Mouse (Mus musculus) heart, embryonic 16.5 days (tissue): ENCODE results near the gene Msmb. TPM values are rescaled to one million over a fixed set of nuclear protein-coding genes. Genes with fewer than 3 reads are reported as not detected.
A peak's percentile ranks its signal among the peaks of the same experiment; 100 is the strongest.

Experiments used
- ATAC-seq: fragments of 200-750 bp; cut with Nextera tagmentation; replicated peaks from 2 replicates; pipeline ENCODE4 v1.8.0; 2017; ENCODE audit warnings: moderate number of reproducible peaks; ENCODE audit not compliant: insufficient read depth, low FRiP score; ENCODE audit errors: extremely low read depth
- H3K27ac ChIP-seq: fragments of 300-500 bp; sonication (generic); 2 replicates; pipeline ENCODE4 v1.5.1; 2014; ENCODE audit warnings: mild to moderate bottlenecking, low read length, control low read depth, moderate library complexity
- H3K27me3 ChIP-seq: fragments of 300-500 bp; sonication (generic); 2 replicates; pipeline ENCODE4 v1.6.1; 2014; ENCODE audit warnings: low read length, mixed read lengths; ENCODE audit not compliant: control insufficient read depth, insufficient read depth
- H3K36me3 ChIP-seq: fragments of 300-500 bp; sonication (generic); 2 replicates; pipeline ENCODE4 v1.6.1; 2014; ENCODE audit not compliant: control insufficient read depth, insufficient read depth
- H3K4me1 ChIP-seq: fragments of 300-500 bp; sonication (generic); 2 replicates; pipeline ENCODE4 v1.6.1; 2014; ENCODE audit warnings: low read length, mixed read lengths; ENCODE audit not compliant: control insufficient read depth, insufficient read depth
- H3K4me2 ChIP-seq: fragments of 300-500 bp; sonication (generic); 2 replicates; pipeline ENCODE4 v1.6.1; 2014; ENCODE audit warnings: low read depth, mild to moderate bottlenecking, control low read depth, low read length
- H3K4me3 ChIP-seq: fragments of 300-500 bp; sonication (generic); 2 replicates; pipeline ENCODE4 v1.5.1; 2014; ENCODE audit warnings: mild to moderate bottlenecking, control low read depth, low read length
- H3K9ac ChIP-seq: fragments of 300-500 bp; sonication (generic); 2 replicates; pipeline ENCODE4 v1.6.1; 2014; ENCODE audit warnings: low read length, control low read depth
- H3K9me3 ChIP-seq: fragments of 300-500 bp; sonication (generic); replicated peaks from 2 replicates; pipeline ENCODE4 v1.6.1; 2016; ENCODE audit warnings: low read length; ENCODE audit not compliant: control insufficient read depth
- WGBS: fragments of 180-500 bp; shearing (Covaris S2); extraction: QIAGEN DNeasy Blood & Tissue Kit; methylation state at CpG from one replicate; pipeline ENCODE4 v1.1.7; 2014; 5-methylcytosine and 5-hydroxymethylcytosine counted together
- polyA plus RNA-seq: library from polyadenylated mRNA; unstranded; fragments of >200 nt; fragmentation: Nextera tagmentation; extraction: Ambion mirVana; gene quantifications from 2 replicates; pipeline ENCODE4 v1.2.1, GENCODE M21; 2015

The Msmb gene
- polyA plus RNA-seq = not detected in 2 replicates

DNA sequence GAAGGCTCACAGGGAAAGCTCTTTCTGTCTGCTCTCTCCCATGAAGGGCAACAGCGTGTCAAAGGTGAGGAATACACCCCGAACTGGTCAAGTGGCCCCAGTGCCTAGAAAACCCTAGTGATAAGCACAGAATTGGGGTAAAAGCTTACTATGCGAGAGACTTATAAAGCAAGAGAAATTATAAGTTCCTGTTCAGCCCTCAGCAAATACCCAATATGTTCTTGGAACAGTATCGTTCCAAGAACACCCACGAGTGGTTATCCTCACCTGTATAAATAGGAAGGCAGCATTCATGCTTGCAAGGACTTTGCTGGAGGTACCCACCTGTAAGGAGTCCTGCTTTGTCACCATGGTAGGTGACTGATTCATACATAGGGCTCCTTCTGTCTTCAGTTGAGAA, at the start of gene Msmb:
Gene Msmb (plus strand): TSS at position 301 of the 400 bp plus-strand sequence.
- no peaks in the 10 kb centered on the region for H3K4me1 ChIP-seq
- no peak within 1 kb of the TSS for H3K4me2 ChIP-seq
- H3K9ac ChIP-seq = no peak within 1 kb of the TSS
- no peak for ATAC-seq
- H3K36me3 ChIP-seq = no peaks in the 10 kb centered on the region
- WGBS = 85% methylated on average over 5 of the region's 5 CpGs
- H3K27ac ChIP-seq = no peak within 1 kb of the TSS
- H3K4me3 ChIP-seq = no peak within 1 kb of the TSS
- H3K27me3 ChIP-seq = no peaks in the 10 kb centered on the region
- H3K9me3 ChIP-seq = no peaks in the 10 kb centered on the region

DNA sequence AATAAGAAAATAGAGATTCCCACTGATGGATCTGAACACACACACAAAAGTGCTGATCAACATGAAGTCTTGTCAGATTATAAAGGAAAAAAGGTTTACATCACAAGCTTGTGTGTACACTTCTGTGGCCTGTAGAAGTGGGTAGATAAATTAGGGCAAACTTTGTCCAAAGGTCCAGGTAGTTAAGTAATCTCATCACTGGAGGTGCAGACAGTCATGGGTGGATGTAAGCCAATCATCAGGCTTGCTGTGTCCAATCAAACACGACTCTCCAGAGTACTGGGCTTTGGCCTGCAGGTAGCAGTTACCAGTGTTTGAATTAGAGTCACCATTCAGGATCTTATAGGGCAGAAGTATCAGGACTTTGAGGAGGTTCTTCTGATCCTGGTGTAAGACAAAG, 48.8 kb upstream of the Msmb start:
- no peak for ATAC-seq
- Histone ChIP-seq H3K27me3 (no peaks in the 10 kb centered on the region), H3K36me3 (peaks cover 38% of the 10 kb centered on the region), H3K9ac (no peak overlapping the region), H3K4me2 (peak overlapping the region; percentile 33), H3K4me1 (peaks cover 14% of the 10 kb centered on the region), H3K27ac (peak overlapping the region; percentile 69), H3K4me3 (0 out of 2 replicates have a peak overlapping the region, but pooled peaks have one; percentile 0), H3K9me3 (no peaks in the 10 kb centered on the region)
- 46% methylated on average over 1 of the region's 1 CpGs for WGBS

DNA sequence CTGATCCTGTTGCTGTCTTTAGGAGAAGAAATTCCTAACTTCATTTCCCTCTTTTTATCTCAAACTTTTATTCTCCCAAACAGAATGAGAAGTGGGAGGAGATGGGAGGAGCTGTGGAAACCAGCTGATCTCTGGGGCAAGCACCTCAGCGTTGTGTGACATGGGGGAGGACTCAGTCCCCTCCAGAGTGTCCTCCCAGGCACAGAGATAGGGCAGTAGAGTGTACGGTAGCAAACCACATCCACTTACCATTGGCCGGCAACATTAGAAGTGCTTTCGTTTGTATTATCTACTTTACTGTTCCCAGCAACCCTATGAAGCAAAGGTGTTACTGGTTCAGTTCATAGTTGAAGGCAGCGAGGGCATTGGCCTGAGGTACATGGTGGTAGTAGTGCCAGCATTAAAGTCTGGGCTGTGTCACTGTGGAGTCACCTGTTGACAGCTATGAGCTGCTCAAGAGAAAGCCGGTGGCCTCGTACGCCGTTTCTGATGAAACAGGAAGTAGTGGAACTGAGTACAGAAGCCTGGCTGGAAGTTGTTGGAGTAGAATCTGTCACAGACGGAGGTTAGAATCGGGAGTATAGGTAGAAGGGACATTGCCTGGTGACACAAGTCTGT, 48.2 kb upstream of the Msmb start:
- no peaks in the 10 kb centered on the region for H3K27me3 ChIP-seq
- H3K36me3 ChIP-seq = peaks cover 44% of the 10 kb centered on the region
- peak; percentile 92 for ATAC-seq
- peak overlapping the region; percentile 69 for H3K27ac ChIP-seq
- peak overlapping the region; percentile 33 for H3K4me2 ChIP-seq
- H3K4me3 ChIP-seq = 0 out of 2 replicates have a peak overlapping the region, but pooled peaks have one; percentile 0
- WGBS = 31% methylated on average over 11 of the region's 11 CpGs
- no peaks in the 10 kb centered on the region for H3K9me3 ChIP-seq
- H3K4me1 ChIP-seq = peaks cover 14% of the 10 kb centered on the region
- H3K9ac ChIP-seq = no peak overlapping the region

DNA sequence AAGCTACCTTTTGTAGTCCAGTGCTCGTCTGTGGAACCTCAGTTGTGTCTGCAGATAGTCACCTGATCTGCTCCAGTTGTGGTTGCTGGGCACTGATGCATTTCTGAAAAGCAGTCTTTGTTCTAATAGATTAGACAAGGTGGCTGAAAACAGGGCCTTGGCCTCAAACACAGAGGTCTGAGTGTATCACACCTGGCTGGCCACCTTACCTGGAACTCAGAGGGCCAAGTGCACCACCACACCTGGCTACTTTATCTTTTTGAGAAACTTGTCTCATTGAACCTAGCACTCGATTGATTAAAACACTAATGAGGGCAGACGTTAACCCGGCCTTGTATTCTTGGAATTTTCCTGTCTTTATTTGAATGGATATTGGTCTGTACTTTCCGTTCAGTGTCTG, 46.2 kb upstream of the Msmb start:
- Histone ChIP-seq H3K4me3 (no peak overlapping the region), H3K36me3 (peaks cover 64% of the 10 kb centered on the region), H3K4me1 (peaks cover 14% of the 10 kb centered on the region), H3K27ac (no peak overlapping the region), H3K9me3 (no peaks in the 10 kb centered on the region; the same call in 1 of the 2 replicates), H3K27me3 (no peaks in the 10 kb centered on the region), H3K9ac (no peak overlapping the region), H3K4me2 (no peak overlapping the region)
- WGBS = 90% methylated on average over 5 of the region's 5 CpGs
- no peak for ATAC-seq

DNA sequence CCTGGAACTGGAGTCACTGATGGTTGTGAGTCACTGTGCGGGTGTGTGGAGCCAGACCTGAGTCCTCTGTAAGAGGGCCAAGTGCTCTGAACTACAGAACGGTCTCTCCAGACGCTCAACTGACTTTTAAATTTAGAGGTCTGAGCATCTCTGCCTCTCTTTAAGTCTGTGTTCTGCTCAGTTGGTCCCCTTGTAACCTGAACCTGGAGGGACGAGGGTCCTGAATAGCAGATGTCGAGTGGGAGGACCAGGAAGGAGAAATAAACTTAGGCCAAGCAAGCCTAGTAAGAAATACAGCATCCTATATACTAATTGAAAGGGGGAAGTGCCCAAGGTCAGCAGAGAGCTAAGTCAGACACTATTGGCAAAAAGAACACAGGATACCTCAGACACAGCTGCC, 45.1 kb upstream of the Msmb start:
- WGBS = 87% methylated on average over 5 of the region's 5 CpGs
- Histone ChIP-seq H3K9me3 (no peaks in the 10 kb centered on the region; the same call in 1 of the 2 replicates), H3K4me2 (no peak overlapping the region), H3K27me3 (no peaks in the 10 kb centered on the region), H3K4me3 (no peak overlapping the region), H3K9ac (no peak overlapping the region), H3K4me1 (peaks cover 14% of the 10 kb centered on the region), H3K27ac (no peak overlapping the region), H3K36me3 (peaks cover 68% of the 10 kb centered on the region)
- no peak for ATAC-seq

DNA sequence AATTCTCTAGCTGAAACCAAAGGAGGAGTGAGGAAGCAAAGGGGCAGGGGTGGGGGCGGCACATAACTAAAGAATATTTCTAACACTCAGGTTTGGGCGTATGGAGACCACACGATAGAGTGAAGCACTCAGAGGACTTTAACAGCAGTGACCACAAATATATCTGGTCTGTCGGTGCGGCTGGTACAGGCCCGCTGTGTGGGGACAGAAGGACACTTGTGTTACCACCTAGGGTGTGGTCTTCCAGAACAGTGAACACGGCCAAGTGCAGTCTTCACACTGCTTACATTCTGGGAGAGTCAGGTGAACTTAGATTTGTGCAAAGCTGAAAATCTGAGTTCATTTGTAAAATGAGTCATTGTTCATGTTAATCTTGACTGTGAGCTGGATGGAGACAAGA, 44.1 kb upstream of the Msmb start:
- no peak overlapping the region for H3K27ac ChIP-seq
- H3K4me3 ChIP-seq = no peak overlapping the region
- no peak overlapping the region for H3K4me2 ChIP-seq
- no peak for ATAC-seq
- H3K9me3 ChIP-seq = no peaks in the 10 kb centered on the region; the same call in 1 of the 2 replicates
- H3K36me3 ChIP-seq = peaks cover 69% of the 10 kb centered on the region
- peaks cover 14% of the 10 kb centered on the region for H3K4me1 ChIP-seq
- H3K27me3 ChIP-seq = no peaks in the 10 kb centered on the region
- WGBS = 90% methylated on average over 7 of the region's 7 CpGs
- no peak overlapping the region for H3K9ac ChIP-seq

DNA sequence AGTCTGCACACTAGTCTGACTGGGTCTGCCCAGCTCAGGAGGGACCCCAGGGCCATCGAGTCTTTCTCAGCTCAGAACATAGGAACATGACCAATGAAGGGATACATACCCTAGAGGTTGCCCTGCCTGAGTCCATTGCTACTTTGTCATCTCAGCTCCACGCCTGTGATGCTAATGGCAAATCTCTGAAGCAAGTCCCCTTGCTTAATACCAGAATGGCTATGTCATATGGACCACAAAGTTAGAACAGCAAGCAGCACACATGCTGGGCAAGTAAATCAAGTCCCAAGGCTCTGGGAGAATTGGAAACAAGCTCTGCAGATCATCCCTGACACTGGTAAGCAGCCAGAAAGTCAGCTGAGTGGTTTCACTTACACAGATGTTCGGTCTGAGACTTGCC, 42.9 kb upstream of the Msmb start:
- no peak overlapping the region for H3K4me3 ChIP-seq
- no peak overlapping the region for H3K4me2 ChIP-seq
- H3K27me3 ChIP-seq = no peaks in the 10 kb centered on the region
- H3K36me3 ChIP-seq = peaks cover 68% of the 10 kb centered on the region
- no peak overlapping the region for H3K27ac ChIP-seq
- no peaks in the 10 kb centered on the region; the same call in 1 of the 2 replicates for H3K9me3 ChIP-seq
- peaks cover 4% of the 10 kb centered on the region for H3K4me1 ChIP-seq
- ATAC-seq = no peak
- no peak overlapping the region for H3K9ac ChIP-seq
- 86% methylated on average over 3 of the region's 3 CpGs for WGBS

DNA sequence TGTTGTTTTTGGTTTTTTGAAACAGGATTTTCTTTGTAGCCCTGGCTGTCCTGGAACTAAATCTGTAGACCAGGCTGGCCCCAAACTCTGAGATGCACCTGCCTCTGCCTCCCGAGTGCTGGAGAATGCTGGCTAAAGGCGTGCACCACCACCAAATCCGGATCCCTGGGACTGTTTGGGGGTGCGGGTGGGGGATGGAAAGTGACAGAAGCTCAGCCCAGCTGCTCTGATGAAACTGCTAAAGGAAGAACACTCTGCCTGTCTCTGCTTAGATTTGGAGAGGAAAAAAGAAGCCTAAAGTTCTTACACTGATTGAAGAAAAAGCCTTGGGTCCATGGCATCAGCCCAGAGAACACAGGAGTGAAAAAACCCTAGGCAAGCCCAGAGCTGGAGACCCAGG, 38.3 kb upstream of the Msmb start:
- Histone ChIP-seq H3K27ac (no peak overlapping the region), H3K4me1 (no peaks in the 10 kb centered on the region), H3K4me2 (no peak overlapping the region), H3K9me3 (no peaks in the 10 kb centered on the region; the same call in 1 of the 2 replicates), H3K36me3 (peaks cover 33% of the 10 kb centered on the region), H3K4me3 (no peak overlapping the region), H3K9ac (no peak overlapping the region), H3K27me3 (no peaks in the 10 kb centered on the region)
- no peak for ATAC-seq
- 85% methylated on average over 4 of the region's 4 CpGs for WGBS

DNA sequence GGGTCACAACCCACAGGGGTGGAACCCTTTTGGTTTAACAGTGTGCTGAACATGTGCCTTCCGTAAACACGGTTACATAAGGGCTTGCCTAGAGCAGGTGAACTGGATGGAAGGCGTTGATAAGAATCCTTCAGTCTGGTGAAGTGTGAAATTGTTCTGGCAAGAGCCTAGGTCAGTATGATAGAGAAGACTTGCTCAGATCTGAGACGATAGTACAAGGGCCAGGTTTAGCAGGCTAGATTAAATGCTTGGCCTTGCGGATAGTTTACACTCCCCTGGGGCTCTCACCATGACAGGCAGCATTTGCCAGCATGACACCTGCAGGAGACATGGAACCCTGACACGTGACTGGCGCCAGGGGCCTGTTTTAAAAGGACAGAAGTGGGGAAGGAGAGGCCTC, 36.2 kb upstream of the Msmb start:
- Histone ChIP-seq H3K9ac (no peak overlapping the region), H3K9me3 (no peaks in the 10 kb centered on the region), H3K4me2 (no peak overlapping the region), H3K27ac (no peak overlapping the region), H3K4me3 (no peak overlapping the region), H3K36me3 (peaks cover 13% of the 10 kb centered on the region), H3K4me1 (no peaks in the 10 kb centered on the region), H3K27me3 (no peaks in the 10 kb centered on the region)
- WGBS = 23% methylated on average over 7 of the region's 7 CpGs
- no peak for ATAC-seq
